Mouse (Mus musculus) embryonic facial prominence, embryonic 14.5 days (tissue): Measurements from ENCODE around the gene Gm42420. TPM values are rescaled to one million over a fixed set of nuclear protein-coding genes. Genes with fewer than 3 reads are reported as not detected.
A peak's percentile ranks its signal among the peaks of the same experiment; 100 is the strongest.

Experiments
- ATAC-seq: fragments of 200-750 bp; cut with Nextera tagmentation; 2 replicates; pipeline ENCODE4 v1.8.0; 2017; ENCODE audit warnings: low read depth, moderate number of reproducible peaks, moderate TSS enrichment
- DNase-seq: peaks from one replicate; pipeline ENCODE4 v3.0.0-alpha.2; 2015; ENCODE audit warnings: low spot score
- H3K27ac ChIP-seq: fragments of 300-500 bp; sonication (generic); replicated peaks from 2 replicates; pipeline ENCODE4 v1.5.1; 2014; ENCODE audit warnings: low read depth, mild to moderate bottlenecking, low read length, moderate library complexity
- H3K27me3 ChIP-seq: fragments of 300-500 bp; sonication (generic); replicated peaks from 2 replicates; pipeline ENCODE4 v1.6.1; 2014; ENCODE audit warnings: low read length; ENCODE audit not compliant: control insufficient read depth, insufficient read depth
- H3K36me3 ChIP-seq: fragments of 300-500 bp; sonication (generic); 2 replicates; pipeline ENCODE4 v1.6.1; 2014; ENCODE audit warnings: low read length, mixed read lengths; ENCODE audit not compliant: control insufficient read depth, insufficient read depth
- H3K4me1 ChIP-seq: fragments of 300-500 bp; sonication (generic); 2 replicates; pipeline ENCODE4 v1.6.1; 2014; ENCODE audit warnings: antibody characterized with exemption, low read length; ENCODE audit not compliant: control insufficient read depth, insufficient read depth
- H3K4me2 ChIP-seq: fragments of 300-500 bp; sonication (generic); 2 replicates; pipeline ENCODE4 v1.6.1; 2014; ENCODE audit warnings: low read depth, mild to moderate bottlenecking, low read length, moderate library complexity, mixed read lengths
- H3K4me3 ChIP-seq: fragments of 300-500 bp; sonication (generic); 2 replicates; pipeline ENCODE4 v1.5.1; 2014; ENCODE audit warnings: low read depth, mild to moderate bottlenecking, low read length
- H3K9ac ChIP-seq: fragments of 300-500 bp; sonication (generic); 2 replicates; pipeline ENCODE4 v1.6.1; 2014; ENCODE audit warnings: low read depth, mild to moderate bottlenecking, low read length, moderate library complexity, mixed read lengths
- H3K9me3 ChIP-seq: fragments of 300-500 bp; sonication (generic); 2 replicates; pipeline ENCODE4 v1.6.1; 2016; ENCODE audit warnings: low read length; ENCODE audit not compliant: control insufficient read depth
- WGBS: fragments of 180-500 bp; shearing (Covaris S2); extraction: QIAGEN DNeasy Blood & Tissue Kit; methylation state at CpG from one replicate; pipeline ENCODE4 v1.1.7; 2014; 5-methylcytosine and 5-hydroxymethylcytosine counted together
- polyA plus RNA-seq: library from polyadenylated mRNA; unstranded; fragments of >200 nt; fragmentation: Nextera tagmentation; extraction: Ambion mirVana; gene quantifications from 2 replicates; pipeline ENCODE4 v1.2.1, GENCODE M21; 2014

The Gm42420 gene
- polyA plus RNA-seq, 1 experiment from 2014 or later = not detected

DNA sequence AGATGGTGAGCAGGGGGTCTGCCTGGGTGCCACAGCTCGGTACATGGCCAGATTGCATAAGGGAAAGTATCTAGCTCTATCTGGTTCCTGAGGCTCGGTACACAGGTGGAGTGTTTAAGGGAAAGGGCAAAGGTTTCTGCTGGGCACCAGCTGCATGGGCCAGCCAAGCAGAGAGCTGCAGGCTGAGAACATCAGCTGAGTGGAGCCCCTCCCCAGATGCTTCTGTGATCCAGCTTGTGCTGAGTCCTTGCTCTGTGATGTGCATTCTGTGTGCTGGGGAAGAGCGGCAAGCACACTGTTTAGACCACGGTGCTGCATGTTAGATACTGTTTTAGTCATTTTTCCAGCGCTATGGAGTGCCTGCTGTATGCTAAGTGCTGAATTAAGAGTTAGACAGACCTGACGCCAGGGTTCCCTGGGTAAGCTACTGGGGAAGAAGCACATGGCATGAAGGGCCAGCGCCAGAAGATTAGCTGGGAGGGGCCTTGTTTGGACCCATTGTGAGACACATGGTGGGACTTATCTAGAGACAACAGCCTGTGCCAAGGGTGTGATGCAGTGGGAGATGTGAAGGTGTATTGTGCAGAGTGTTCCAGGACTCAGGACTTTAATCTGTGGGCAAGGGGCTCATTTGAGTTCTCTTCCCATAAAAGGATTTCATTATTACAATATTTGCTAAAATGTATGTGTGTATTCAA, 4.3 kb upstream of the Gm42420 start:
- H3K27ac ChIP-seq = no peak overlapping the region
- H3K4me1 ChIP-seq = no peaks in the 10 kb centered on the region
- H3K27me3 ChIP-seq = no peaks in the 10 kb centered on the region
- H3K4me3 ChIP-seq = no peak overlapping the region
- H3K9ac ChIP-seq = no peak overlapping the region
- 83% methylated on average over 7 of the region's 7 CpGs for WGBS
- DNase-seq = no peak
- H3K9me3 ChIP-seq = no peaks in the 10 kb centered on the region
- H3K4me2 ChIP-seq = no peak overlapping the region
- peaks cover 81% of the 10 kb centered on the region for H3K36me3 ChIP-seq
- ATAC-seq = no peak

DNA sequence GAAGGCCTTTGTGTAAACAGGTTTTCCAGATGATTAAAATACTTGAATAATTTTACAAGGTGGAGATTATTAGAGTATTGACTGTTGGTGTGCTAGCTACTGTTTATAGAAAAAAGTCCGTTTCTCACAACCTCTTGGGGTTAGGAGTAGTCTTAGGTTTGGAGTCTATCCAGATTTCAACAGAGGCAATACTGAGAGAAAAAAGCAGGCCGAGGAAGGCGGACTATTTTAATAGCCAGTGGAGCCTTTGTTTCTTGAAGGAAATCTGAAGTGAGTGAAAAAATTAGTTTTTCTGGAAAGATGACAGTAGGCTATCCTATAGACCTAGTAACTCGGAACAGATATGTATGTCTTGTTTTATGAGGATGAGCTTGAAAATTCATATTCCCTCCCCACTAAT, 5.9 kb downstream of the Gm42420 start:
- ATAC-seq (no peak), DNase-seq (no peak)
- Histone ChIP-seq H3K4me1 (peaks cover 11% of the 10 kb centered on the region), H3K9ac (no peak overlapping the region), H3K27ac (no peak overlapping the region), H3K4me3 (no peak overlapping the region), H3K36me3 (peaks cover 28% of the 10 kb centered on the region), H3K9me3 (no peaks in the 10 kb centered on the region), H3K27me3 (no peaks in the 10 kb centered on the region), H3K4me2 (no peak overlapping the region; the same call in 1 of the 2 replicates)
- 94% methylated on average over 4 of the region's 4 CpGs for WGBS

DNA sequence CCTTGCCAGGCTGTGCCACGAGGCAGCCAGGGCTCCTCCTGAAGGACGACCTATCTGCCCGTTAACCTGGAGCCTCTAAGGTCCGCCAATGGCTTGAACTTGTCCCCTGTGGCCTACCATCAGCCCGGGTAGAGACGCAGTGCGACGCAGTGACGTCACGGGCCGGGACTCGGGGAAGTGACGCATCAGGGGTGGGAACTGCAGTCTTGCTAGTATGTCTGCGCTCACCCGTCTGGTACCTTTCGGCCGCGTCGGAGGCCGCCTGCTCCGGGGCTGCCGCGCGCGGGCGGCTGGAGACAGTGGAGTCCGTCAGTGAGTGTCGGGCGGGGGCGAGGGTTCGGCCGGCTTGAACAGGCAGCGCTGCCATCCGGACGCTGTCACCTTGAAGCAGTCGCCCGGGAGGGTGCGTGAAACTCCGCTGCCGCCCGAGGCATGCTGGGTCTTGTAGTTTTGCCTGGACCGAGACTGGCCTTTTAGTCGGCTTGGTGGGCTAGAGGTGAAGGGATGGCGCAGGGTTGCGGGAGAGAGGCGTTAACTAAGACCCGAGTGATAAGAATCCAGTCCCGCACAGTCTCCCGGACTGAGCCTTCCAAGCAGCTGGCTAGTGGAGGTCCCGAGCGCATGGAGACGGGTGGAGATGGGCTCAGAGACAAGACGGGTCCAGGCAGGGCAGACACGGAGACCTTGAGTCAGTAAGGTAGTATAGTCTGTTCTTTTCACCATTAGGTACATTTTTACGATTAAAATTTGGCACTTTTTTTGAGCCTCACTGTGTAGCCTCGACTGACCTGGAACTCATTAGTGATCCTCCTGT, 7.1 kb downstream of the Gm42420 start, which contains the start of gene Ndufb2:
Gene Ndufb2, plus strand, starts transcription at position 174 of the 814 bp plus-strand sequence.
- peak; percentile 97 for DNase-seq
- ATAC-seq = peak; percentile 99
- no peaks in the 10 kb centered on the region for H3K27me3 ChIP-seq

DNA sequence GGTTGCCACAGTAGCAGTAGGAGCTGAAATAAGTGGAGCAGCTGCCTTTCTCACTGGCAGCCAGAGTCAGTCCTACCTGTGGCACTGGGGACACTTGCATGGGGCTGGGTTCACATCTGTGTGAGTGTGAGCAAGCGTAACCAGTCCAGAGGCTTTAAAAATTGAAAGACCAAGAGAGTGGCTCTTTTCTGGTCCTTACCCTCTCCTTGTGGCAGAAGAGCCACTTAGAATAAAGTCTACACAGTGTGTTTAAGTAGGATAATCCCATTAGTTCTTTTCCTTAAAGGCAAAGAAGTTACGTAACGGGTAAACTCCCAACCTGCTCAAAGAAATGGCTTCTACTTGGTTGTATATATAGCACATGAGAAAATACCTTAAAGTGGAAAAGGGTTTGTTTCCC, 15.3 kb downstream of the Gm42420 start:
- WGBS = 93% methylated on average over 3 of the region's 3 CpGs
- H3K36me3 ChIP-seq = peaks cover 79% of the 10 kb centered on the region
- H3K4me1 ChIP-seq = no peaks in the 10 kb centered on the region
- H3K4me3 ChIP-seq = no peak overlapping the region
- ATAC-seq (no peak), DNase-seq (no peak)
- H3K27me3 ChIP-seq = no peaks in the 10 kb centered on the region
- no peak overlapping the region for H3K4me2 ChIP-seq
- no peak overlapping the region for H3K27ac ChIP-seq
- H3K9ac ChIP-seq = no peak overlapping the region
- no peaks in the 10 kb centered on the region for H3K9me3 ChIP-seq

More for the DNA sequence above, 7.1 kb downstream of the Gm42420 start, which contains the start of gene Ndufb2:
- peak within 1 kb of the TSS; percentile 82 for H3K4me2 ChIP-seq
- peak within 1 kb of the TSS; percentile 84 for H3K4me3 ChIP-seq
- H3K36me3 ChIP-seq = peaks cover 34% of the 10 kb centered on the region
- H3K9ac ChIP-seq = peak within 1 kb of the TSS; percentile 89
- WGBS = under 1% methylated on average over 41 of the region's 56 CpGs
- no peaks in the 10 kb centered on the region for H3K9me3 ChIP-seq
- peaks cover 11% of the 10 kb centered on the region for H3K4me1 ChIP-seq
- peak within 1 kb of the TSS; percentile 92 for H3K27ac ChIP-seq

DNA sequence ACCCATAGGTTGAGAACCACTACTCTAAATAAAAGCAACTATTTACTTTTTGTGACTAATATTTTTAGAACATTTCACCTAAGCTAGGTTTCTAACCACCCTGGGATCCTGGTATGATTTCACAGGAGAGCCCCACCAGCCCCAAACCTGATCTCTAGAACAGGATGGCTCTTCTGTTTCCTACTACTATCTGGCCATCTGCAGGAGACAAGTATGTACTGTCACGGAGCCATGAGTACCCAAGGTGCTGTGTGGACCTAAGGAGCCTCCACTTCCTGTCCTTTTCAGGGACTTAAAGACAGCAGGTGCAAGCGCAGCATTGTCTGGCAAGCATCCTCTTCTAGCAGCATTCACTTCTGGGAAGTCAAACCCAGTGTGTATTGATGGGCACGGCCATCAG, 16.3 kb downstream of the Gm42420 start:
- Histone ChIP-seq H3K4me1 (no peaks in the 10 kb centered on the region), H3K4me3 (no peak overlapping the region), H3K36me3 (peaks cover 74% of the 10 kb centered on the region), H3K27me3 (no peaks in the 10 kb centered on the region), H3K4me2 (no peak overlapping the region), H3K27ac (no peak overlapping the region), H3K9me3 (no peaks in the 10 kb centered on the region), H3K9ac (no peak overlapping the region)
- ATAC-seq (no peak), DNase-seq (no peak)
- WGBS = 82% methylated on average over 3 of the region's 3 CpGs

DNA sequence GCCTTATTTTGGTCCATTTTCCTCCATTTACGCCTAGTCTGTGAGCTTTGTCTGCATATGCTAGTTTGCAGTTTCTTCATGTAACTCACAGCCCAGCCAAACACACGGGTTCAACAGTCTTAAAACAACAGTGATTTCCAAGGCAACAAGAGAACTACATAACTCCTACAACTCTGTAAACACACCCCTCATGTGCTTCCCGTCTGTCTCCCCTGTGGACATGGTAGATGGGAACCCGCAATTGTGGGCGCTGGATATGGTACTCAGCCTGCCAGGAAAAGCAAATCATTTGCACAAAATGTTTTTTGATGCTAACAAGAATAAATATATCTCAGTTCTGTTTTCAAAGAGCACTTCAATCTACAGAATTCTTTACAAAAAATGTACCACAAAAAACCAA, 19.0 kb downstream of the Gm42420 start:
- Histone ChIP-seq H3K27me3 (no peaks in the 10 kb centered on the region), H3K4me3 (no peak overlapping the region), H3K4me2 (no peak overlapping the region), H3K36me3 (peaks cover 57% of the 10 kb centered on the region), H3K9me3 (no peaks in the 10 kb centered on the region), H3K27ac (no peak overlapping the region), H3K4me1 (no peaks in the 10 kb centered on the region), H3K9ac (no peak overlapping the region)
- no peak for ATAC-seq
- 82% methylated on average over 5 of the region's 5 CpGs for WGBS
- DNase-seq = peak; percentile 15

DNA sequence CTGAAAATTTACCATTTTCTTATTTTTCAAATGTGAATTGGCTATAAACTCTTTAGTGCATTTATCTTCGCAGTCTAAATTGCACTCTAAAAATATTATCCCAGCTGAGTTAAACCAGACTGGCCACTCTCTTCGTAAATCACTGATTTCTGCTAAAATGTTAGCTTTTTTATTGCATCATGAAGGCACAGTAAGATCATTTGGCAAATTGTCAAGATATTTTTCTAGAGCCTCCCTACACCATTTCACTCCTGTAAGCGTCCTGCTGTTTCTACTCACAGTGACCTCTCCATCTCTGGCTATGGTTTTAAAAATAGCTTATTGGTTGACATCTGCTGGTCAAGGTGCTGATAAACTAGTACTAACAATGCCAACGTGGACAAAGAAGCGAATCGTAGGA, 20.5 kb downstream of the Gm42420 start:
- Histone ChIP-seq H3K4me2 (no peak overlapping the region), H3K27ac (no peak overlapping the region), H3K9ac (no peak overlapping the region), H3K9me3 (no peaks in the 10 kb centered on the region), H3K27me3 (no peaks in the 10 kb centered on the region), H3K4me1 (no peaks in the 10 kb centered on the region), H3K4me3 (no peak overlapping the region), H3K36me3 (peaks cover 54% of the 10 kb centered on the region; the same call in 1 of the 2 replicates)
- no peak for ATAC-seq
- 84% methylated on average over 6 of the region's 6 CpGs for WGBS
- DNase-seq = no peak

DNA sequence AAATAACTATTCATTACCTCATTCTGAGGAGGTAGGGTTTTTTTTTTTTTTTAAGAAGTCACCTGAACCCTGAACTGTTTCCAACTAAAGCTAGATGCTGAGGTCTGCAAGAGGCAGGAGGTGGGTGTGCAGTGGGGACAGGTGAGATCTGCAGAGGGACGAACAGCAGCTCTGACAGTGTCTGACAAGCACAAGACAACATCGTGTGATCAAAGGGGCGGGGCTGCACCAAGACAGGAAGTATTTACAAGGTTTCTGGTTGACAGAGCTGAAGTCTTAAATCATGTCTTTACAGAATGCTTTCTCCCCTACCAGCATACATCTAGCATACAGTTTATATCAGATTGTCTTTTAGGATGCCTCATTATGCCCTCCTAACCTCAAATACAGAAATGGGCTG, 21.3 kb downstream of the Gm42420 start:
- H3K4me1 ChIP-seq = no peaks in the 10 kb centered on the region
- peaks cover 51% of the 10 kb centered on the region; the same call in 1 of the 2 replicates for H3K36me3 ChIP-seq
- H3K4me3 ChIP-seq = no peak overlapping the region
- H3K9me3 ChIP-seq = no peaks in the 10 kb centered on the region
- ATAC-seq = no peak
- WGBS = 65% methylated on average over 3 of the region's 3 CpGs
- no peak overlapping the region for H3K27ac ChIP-seq
- H3K27me3 ChIP-seq = no peaks in the 10 kb centered on the region
- H3K9ac ChIP-seq = no peak overlapping the region
- no peak for DNase-seq
- H3K4me2 ChIP-seq = no peak overlapping the region
